Mouse (Mus musculus) midbrain, embryonic 16.5 days (tissue): ENCODE results near the gene Osmr. TPM values are rescaled to one million over a fixed set of nuclear protein-coding genes. Genes with fewer than 3 reads are reported as not detected.
"Not testable (repeated sequence)": the region's sequence is repeated elsewhere in the genome, so short reads cannot be mapped to it uniquely, and the experiment has no call there.

Source experiments
- ATAC-seq: fragments of 200-750 bp; cut with Nextera tagmentation; 2 replicates; pipeline ENCODE4 v1.8.0; 2017; ENCODE audit warnings: moderate TSS enrichment
- H3K27ac ChIP-seq: fragments of 300-500 bp; sonication (generic); 2 replicates; pipeline ENCODE4 v1.5.1; 2014; ENCODE audit warnings: mild to moderate bottlenecking, low read length, mixed read lengths
- H3K27me3 ChIP-seq: fragments of 300-500 bp; sonication (generic); 2 replicates; pipeline ENCODE4 v1.6.1; 2014; ENCODE audit warnings: low read depth, low read length, mixed read lengths; ENCODE audit not compliant: control insufficient read depth, insufficient read depth
- H3K36me3 ChIP-seq: fragments of 300-500 bp; sonication (generic); 2 replicates; pipeline ENCODE4 v1.6.1; 2014; ENCODE audit warnings: mild to moderate bottlenecking, low read length, moderate library complexity, mixed read lengths; ENCODE audit not compliant: control insufficient read depth, insufficient read depth
- H3K4me1 ChIP-seq: fragments of 300-500 bp; sonication (generic); 2 replicates; pipeline ENCODE4 v1.6.1; 2014; ENCODE audit warnings: mild to moderate bottlenecking, low read length, mixed read lengths; ENCODE audit not compliant: control insufficient read depth, insufficient read depth
- H3K4me2 ChIP-seq: fragments of 300-500 bp; sonication (generic); 2 replicates; pipeline ENCODE4 v1.6.1; 2014; ENCODE audit warnings: mild to moderate bottlenecking, low read length, mixed read lengths
- H3K4me3 ChIP-seq: fragments of 300-500 bp; sonication (generic); 2 replicates; pipeline ENCODE4 v1.5.1; 2014; ENCODE audit warnings: low read depth, mild to moderate bottlenecking, low read length, moderate library complexity, mixed read lengths
- H3K9ac ChIP-seq: fragments of 300-500 bp; sonication (generic); 2 replicates; pipeline ENCODE4 v1.6.1; 2014; ENCODE audit warnings: low read depth, low read length, mixed read lengths
- H3K9me3 ChIP-seq: fragments of 300-500 bp; sonication (generic); replicated peaks from 2 replicates; pipeline ENCODE4 v1.6.1; 2014; ENCODE audit warnings: mild to moderate bottlenecking, low read length, mixed read lengths; ENCODE audit not compliant: control insufficient read depth, poor library complexity, severe bottlenecking
- WGBS: fragments of 180-500 bp; shearing (Covaris S2); extraction: QIAGEN DNeasy Blood & Tissue Kit; methylation state at CpG from one replicate; pipeline ENCODE4 v1.1.7; 2014; 5-methylcytosine and 5-hydroxymethylcytosine counted together
- polyA plus RNA-seq: library from polyadenylated mRNA; unstranded; fragments of >200 nt; fragmentation: Nextera tagmentation; extraction: Ambion mirVana; gene quantifications from 2 replicates; pipeline ENCODE4 v1.2.1, GENCODE M21; 2015

Gene Osmr
- polyA plus RNA-seq, 1 experiment from 2014 or later, result 2.6 TPM

GRCm38 (mm10) chr15:6857270-6857905 lies 17.4 kb downstream of the Osmr start:
- H3K27me3 ChIP-seq, result no peaks in the 10 kb centered on the region
- no peak overlapping the region for H3K27ac ChIP-seq
- no peaks in the 10 kb centered on the region for H3K4me1 ChIP-seq
- H3K4me3 ChIP-seq, result no peak overlapping the region
- no peaks in the 10 kb centered on the region for H3K36me3 ChIP-seq
- no peak overlapping the region for H3K4me2 ChIP-seq
- no peak overlapping the region for H3K9ac ChIP-seq
- no peak for ATAC-seq
- no peaks in the 10 kb centered on the region for H3K9me3 ChIP-seq
- 56% methylated on average over 9 of the region's 9 CpGs for WGBS

- no peak overlapping the region for H3K4me2 ChIP-seq
- H3K27ac ChIP-seq, result no peak overlapping the region
- WGBS, result 40% methylated on average over 1 of the region's 1 CpGs
- no peak overlapping the region for H3K4me3 ChIP-seq
- H3K36me3 ChIP-seq, result no peaks in the 10 kb centered on the region
- H3K4me1 ChIP-seq, result no peaks in the 10 kb centered on the region
- no peaks in the 10 kb centered on the region for H3K9me3 ChIP-seq
- no peak for ATAC-seq
- no peaks in the 10 kb centered on the region for H3K27me3 ChIP-seq
- H3K9ac ChIP-seq, result no peak overlapping the region
These were observed 24.9 kb downstream of the Osmr start for GRCm38 (mm10) chr15:6849851-6850250.

DNA sequence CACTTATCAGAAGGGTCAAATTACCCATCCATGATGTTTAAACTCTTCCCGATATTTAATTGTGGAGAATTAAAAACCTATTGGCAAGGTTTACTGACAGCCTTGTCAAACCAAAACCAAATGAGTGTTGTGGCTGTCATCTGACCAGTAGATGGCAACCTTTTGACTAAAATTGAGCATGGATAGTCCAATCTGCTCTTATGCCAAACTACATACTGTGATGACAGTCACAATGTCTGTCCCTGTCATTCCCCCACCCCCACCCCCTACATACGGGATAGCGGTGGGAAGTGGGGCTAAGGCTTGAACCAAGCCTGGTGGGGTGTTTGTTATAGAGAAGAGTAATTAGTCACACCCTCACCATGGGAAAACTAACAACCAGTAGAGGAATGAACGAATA lies 34.6 kb downstream of the Osmr start:
- Histone ChIP-seq H3K9me3 (no peaks in the 10 kb centered on the region), H3K36me3 (no peaks in the 10 kb centered on the region), H3K4me2 (no peak overlapping the region), H3K4me1 (no peaks in the 10 kb centered on the region), H3K4me3 (no peak overlapping the region), H3K27ac (no peak overlapping the region), H3K27me3 (no peaks in the 10 kb centered on the region), H3K9ac (no peak overlapping the region)
- peak; percentile 60 for ATAC-seq
- WGBS, result 45% methylated on average over 4 of the region's 4 CpGs

GRCm38 (mm10) chr15:6815807-6816206 lies 59.0 kb downstream of the Osmr start:
- no peak for ATAC-seq
- Histone ChIP-seq H3K4me3 (no peak overlapping the region), H3K27me3 (no peaks in the 10 kb centered on the region), H3K27ac (no peak overlapping the region), H3K9me3 (no peaks in the 10 kb centered on the region), H3K4me2 (no peak overlapping the region), H3K36me3 (no peaks in the 10 kb centered on the region), H3K9ac (no peak overlapping the region), H3K4me1 (no peaks in the 10 kb centered on the region)
- 89% methylated on average over 4 of the region's 4 CpGs for WGBS

DNA sequence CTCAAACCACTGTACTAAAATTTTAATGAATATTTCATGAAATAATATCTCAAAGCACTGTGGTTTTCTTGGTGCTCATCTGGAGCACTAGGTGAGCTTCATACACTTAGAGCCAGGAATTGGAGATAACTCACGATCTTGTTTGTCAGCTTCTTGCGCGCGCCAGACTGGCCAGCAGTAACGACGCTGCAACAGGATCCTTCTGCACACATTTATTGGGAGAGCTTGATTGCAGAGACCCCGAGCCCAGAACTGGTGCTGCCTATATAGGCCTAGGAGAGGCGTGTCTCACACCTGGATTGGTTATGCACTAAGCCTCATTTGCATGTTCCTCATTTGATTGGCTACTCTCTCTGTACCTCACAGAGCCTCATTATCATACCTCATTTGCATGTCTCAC lies 73.6 kb downstream of the Osmr start:
- H3K9me3 ChIP-seq, H3K4me2 ChIP-seq, H3K4me3 ChIP-seq, H3K27me3 ChIP-seq, ATAC-seq, H3K9ac ChIP-seq, H3K4me1 ChIP-seq, H3K27ac ChIP-seq: not testable (repeated sequence)
- 99% methylated on average over 8 of the region's 8 CpGs for WGBS
- H3K36me3 ChIP-seq, result peaks cover 28% of the 10 kb centered on the region

DNA sequence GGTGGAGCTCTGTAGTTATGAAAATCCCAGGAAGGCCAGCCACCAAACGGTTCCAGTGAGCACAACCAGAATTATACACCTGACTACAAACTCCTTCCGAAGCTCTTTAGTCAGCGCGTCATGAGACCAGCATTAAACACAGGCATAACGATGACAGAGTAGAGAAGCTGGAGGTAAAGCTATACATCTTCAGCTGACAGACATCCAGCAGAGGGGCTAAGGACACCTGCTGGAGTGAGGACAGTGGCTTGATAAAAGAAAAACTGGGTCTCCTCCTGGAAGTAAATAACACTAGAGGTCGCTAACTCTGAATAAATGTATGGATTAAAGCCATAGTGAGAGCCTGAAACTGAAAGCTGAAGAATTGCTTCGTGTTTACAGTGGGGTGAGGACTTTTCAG lies 81.9 kb downstream of the Osmr start:
- Histone ChIP-seq H3K36me3 (peaks cover 55% of the 10 kb centered on the region), H3K4me1 (no peaks in the 10 kb centered on the region), H3K27me3 (no peaks in the 10 kb centered on the region), H3K4me2 (no peak overlapping the region), H3K4me3 (no peak overlapping the region), H3K27ac (no peak overlapping the region), H3K9me3 (no peaks in the 10 kb centered on the region), H3K9ac (no peak overlapping the region)
- 86% methylated on average over 7 of the region's 7 CpGs for WGBS
- ATAC-seq, result no peak

DNA sequence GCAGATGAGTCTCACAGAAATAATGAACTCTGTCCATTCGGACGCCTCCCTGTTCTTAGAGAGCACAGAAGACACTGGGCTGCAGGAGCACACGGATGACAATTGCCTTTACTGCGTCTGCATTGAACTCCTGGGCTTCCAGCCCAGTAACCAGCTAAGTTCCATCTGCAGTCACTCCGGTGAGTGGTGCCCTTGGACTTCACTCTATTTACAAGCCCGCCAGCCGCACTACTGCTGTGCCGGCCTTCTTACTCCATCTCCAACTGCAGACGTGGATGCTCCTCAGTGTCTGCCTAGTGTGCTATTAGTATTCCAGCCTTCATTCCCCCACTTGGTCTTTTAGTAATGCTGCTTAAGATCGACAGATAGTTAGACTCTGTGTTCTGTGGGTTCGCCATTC lies 83.1 kb downstream of the Osmr start:
- no peaks in the 10 kb centered on the region for H3K27me3 ChIP-seq
- ATAC-seq, result no peak
- peaks cover 52% of the 10 kb centered on the region for H3K36me3 ChIP-seq
- no peaks in the 10 kb centered on the region for H3K9me3 ChIP-seq
- WGBS, result 89% methylated on average over 11 of the region's 11 CpGs
- no peaks in the 10 kb centered on the region for H3K4me1 ChIP-seq
- no peak overlapping the region for H3K27ac ChIP-seq
- no peak overlapping the region for H3K9ac ChIP-seq
- H3K4me2 ChIP-seq, result no peak overlapping the region
- H3K4me3 ChIP-seq, result no peak overlapping the region

GRCm38 (mm10) chr15:6790011-6790410 lies 84.8 kb downstream of the Osmr start:
- peaks cover 46% of the 10 kb centered on the region for H3K36me3 ChIP-seq
- H3K9ac ChIP-seq, result no peak overlapping the region
- WGBS, result 96% methylated on average over 7 of the region's 7 CpGs
- no peaks in the 10 kb centered on the region for H3K4me1 ChIP-seq
- no peak overlapping the region for H3K27ac ChIP-seq
- H3K27me3 ChIP-seq, result no peaks in the 10 kb centered on the region
- H3K4me3 ChIP-seq, result no peak overlapping the region
- H3K9me3 ChIP-seq, result no peaks in the 10 kb centered on the region
- no peak overlapping the region for H3K4me2 ChIP-seq
- ATAC-seq, result no peak

GRCm38 (mm10) chr15:6787236-6787635 lies 87.5 kb downstream of the Osmr start:
- H3K36me3 ChIP-seq, result peaks cover 49% of the 10 kb centered on the region
- ATAC-seq, result no peak
- H3K9ac ChIP-seq, result no peak overlapping the region

More at GRCm38 (mm10) chr15:6787236-6787635, 87.5 kb downstream of the Osmr start:
- H3K4me3 ChIP-seq, result no peak overlapping the region
- H3K9me3 ChIP-seq, result no peaks in the 10 kb centered on the region
- H3K4me2 ChIP-seq, result no peak overlapping the region
- no peaks in the 10 kb centered on the region for H3K4me1 ChIP-seq
- WGBS, result 97% methylated on average over 10 of the region's 10 CpGs
- no peaks in the 10 kb centered on the region for H3K27me3 ChIP-seq
- H3K27ac ChIP-seq, result no peak overlapping the region
